In genomic region chr5:140785240-140785872, GRCm38 (mm10) we compare ENCODE assay signal across 18 mouse cellular contexts. TPM values are rescaled to one million over a fixed set of nuclear protein-coding genes. Genes with fewer than 3 reads are reported as not detected.
DNase-seq lines count a peak whose midpoint lies in the region; ATAC-seq and TF ChIP-seq lines count a peak whose summit lies in the region.
"Had no signal": no experiment of that assay in that cellular context is flagged by ENCODE, and none has a peak within 500 bp of the region (broad histone marks: within the 10 kb centered on the region; RNA-seq: fewer than 3 reads in every experiment).

No protein-coding gene starts in this region.

- no peak for TF ChIP-seq POLR2A in lung, adult 2 months (IDR thresholded peaks at IDR 0.05; ENCODE audit: borderline replicate concordance, extremely low read depth, low read depth, low read length)

- H3K27ac ChIP-seq in gastrocnemius, adult 2 months, result no peak overlapping the region
- peak overlapping the region; percentile 40; the same call in 1 of the 2 replicates for H3K27ac ChIP-seq in hindbrain, embryonic 13.5 days
- no peak overlapping the region for H3K27ac ChIP-seq in hindbrain, embryonic 12.5 days
- H3K27ac ChIP-seq in lung, embryonic 15.5 days, result peak overlapping the region; percentile 20; the same call in 1 of the 2 replicates
- H3K27ac ChIP-seq in stomach, postnatal 0 days (replicated peaks), result 0 out of 2 replicates have a peak overlapping the region, but pooled peaks have one; percentile 49
- H3K27ac ChIP-seq: macrophage had no signal

- TF ChIP-seq EP300 in stomach, postnatal 0 days (optimal IDR thresholded peaks at IDR 0.05), result no peak

- WGBS in hindbrain, embryonic 13.5 days, result 92% methylated on average over 13 of the region's 13 CpGs
- WGBS in hindbrain, embryonic 12.5 days, result 88% methylated on average over 13 of the region's 13 CpGs
- 63% methylated on average over 13 of the region's 13 CpGs for WGBS in lung, embryonic 15.5 days
- 78% methylated on average over 13 of the region's 13 CpGs for WGBS in lung, adult 2 months
- WGBS in stomach, postnatal 0 days, result 69% methylated on average over 13 of the region's 13 CpGs

- no peaks in the 10 kb centered on the region for H3K27me3 ChIP-seq in hindbrain, embryonic 13.5 days
- no peaks in the 10 kb centered on the region for H3K27me3 ChIP-seq in hindbrain, embryonic 12.5 days
- no peaks in the 10 kb centered on the region for H3K27me3 ChIP-seq in lung, embryonic 15.5 days
- no peaks in the 10 kb centered on the region for H3K27me3 ChIP-seq in stomach, postnatal 0 days (ENCODE audit: control insufficient read depth, insufficient read depth, low read length)
- H3K27me3 ChIP-seq: Patski had no signal

- no peak overlapping the region for H3K4me2 ChIP-seq in hindbrain, embryonic 13.5 days
- H3K4me2 ChIP-seq in hindbrain, embryonic 12.5 days (replicated peaks), result no peak overlapping the region
- no peak overlapping the region for H3K4me2 ChIP-seq in lung, embryonic 15.5 days
- no peak overlapping the region for H3K4me2 ChIP-seq in stomach, postnatal 0 days (replicated peaks; ENCODE audit: low read depth)
- H3K4me2 ChIP-seq: midbrain, embryonic 11.5 days had no signal

- no peaks in the 10 kb centered on the region for H3K9me3 ChIP-seq in hindbrain, embryonic 13.5 days
- H3K9me3 ChIP-seq in hindbrain, embryonic 12.5 days (replicated peaks), result no peaks in the 10 kb centered on the region
- H3K9me3 ChIP-seq in lung, embryonic 15.5 days, result no peaks in the 10 kb centered on the region
- no peaks in the 10 kb centered on the region for H3K9me3 ChIP-seq in stomach, postnatal 0 days (ENCODE audit: control insufficient read depth, low read length)

- no peak overlapping the region for H3K4me3 ChIP-seq in gastrocnemius, adult 2 months
- no peak overlapping the region for H3K4me3 ChIP-seq in hindbrain, embryonic 13.5 days
- H3K4me3 ChIP-seq in hindbrain, embryonic 12.5 days, result no peak overlapping the region
- H3K4me3 ChIP-seq in lung, embryonic 15.5 days, result no peak overlapping the region
- no peak overlapping the region for H3K4me3 ChIP-seq in lung, adult 2 months (replicated peaks; ENCODE audit: extremely low read depth, low read depth, low read length)
- no peak overlapping the region for H3K4me3 ChIP-seq in stomach, postnatal 0 days (ENCODE audit: low read depth, low read length)

- peaks cover 56% of the 10 kb centered on the region for H3K36me3 ChIP-seq in hindbrain, embryonic 13.5 days
- H3K36me3 ChIP-seq in hindbrain, embryonic 12.5 days, result peaks cover 43% of the 10 kb centered on the region
- H3K36me3 ChIP-seq in lung, embryonic 15.5 days, result peaks cover 48% of the 10 kb centered on the region
- H3K36me3 ChIP-seq in stomach, postnatal 0 days (ENCODE audit: control insufficient read depth, insufficient read depth, low read length), result peaks cover 14% of the 10 kb centered on the region

- intact Hi-C loops in gastrocnemius, adult 2 months (cut with DNase I), result no loop called here
- intact Hi-C loops in gastrocnemius, postnatal 14 days (cut with DNase I; ENCODE audit: low total_unique reads), result no loop called here

- no peak overlapping the region; the same call in 1 of the 2 replicates for H3K9ac ChIP-seq in hindbrain, embryonic 13.5 days
- no peak overlapping the region for H3K9ac ChIP-seq in hindbrain, embryonic 12.5 days
- no peak overlapping the region for H3K9ac ChIP-seq in lung, embryonic 15.5 days
- no peak overlapping the region for H3K9ac ChIP-seq in stomach, postnatal 0 days (ENCODE audit: low read length)
- H3K9ac ChIP-seq: liver, postnatal 0 days had no signal

- ATAC-seq in hindbrain, embryonic 13.5 days (ENCODE audit: low FRiP score), result no peak
- no peak for ATAC-seq in hindbrain, embryonic 12.5 days (ENCODE audit: low FRiP score)
- ATAC-seq in lung, embryonic 15.5 days (ENCODE audit: borderline replicate concordance, extremely low read depth, low FRiP score, low TSS enrichment), result no peak
- no peak for ATAC-seq in stomach, postnatal 0 days (ENCODE audit: low FRiP score, low TSS enrichment)
- ATAC-seq: activated CD4-positive, CD25-positive, alpha-beta regulatory T cell, adult 4 months; forebrain, embryonic 14.5 days; liver, postnatal 0 days; Patski had no signal

- peaks cover 31% of the 10 kb centered on the region for H3K4me1 ChIP-seq in hindbrain, embryonic 13.5 days (replicated peaks)
- peaks cover 14% of the 10 kb centered on the region for H3K4me1 ChIP-seq in hindbrain, embryonic 12.5 days
- H3K4me1 ChIP-seq in lung, embryonic 15.5 days, result peaks cover 47% of the 10 kb centered on the region
- peaks cover 18% of the 10 kb centered on the region for H3K4me1 ChIP-seq in lung, adult 2 months (ENCODE audit: control insufficient read depth, insufficient read depth, low read length)
- peaks cover 2% of the 10 kb centered on the region; the same call in 1 of the 2 replicates for H3K4me1 ChIP-seq in stomach, postnatal 0 days (replicated peaks; ENCODE audit: control insufficient read depth, insufficient read depth)

- DNase-seq in gastrocnemius, adult 2 months, result peak; percentile 44
- no peak for DNase-seq in gastrocnemius, postnatal 14 days
- no peak for DNase-seq in lung, adult 2 months
- DNase-seq in stomach, postnatal 0 days (ENCODE audit: low spot score), result no peak
- DNase-seq: cerebellum, adult 11 months; cerebellum, postnatal 25 days; kidney, adult 2 months; liver; liver, postnatal 0 days; retina, postnatal 1 day had no signal

- no peak for TF ChIP-seq CTCF in gastrocnemius, adult 2 months (IDR thresholded peaks at IDR 0.05)
- no peak for TF ChIP-seq CTCF in lung, adult 2 months (IDR thresholded peaks at IDR 0.05; ENCODE audit: insufficient read depth, low read length)
- TF ChIP-seq CTCF in stomach, postnatal 0 days (IDR thresholded peaks at IDR 0.05; ENCODE audit: low read depth), result no peak

RNA-seq across cellular contexts. Expression of gene Gna12, which starts 44.9 kb away (rescaled TPM):
- 10 to 100 TPM; 21.7 to 29.8 TPM for total RNA-seq in gastrocnemius, adult 2 months (2021)
- 10 to 100 TPM; 26.6 to 35.0 TPM for total RNA-seq in gastrocnemius, postnatal 14 days (2021)
- 11.9 and 12.1 TPM in 2 replicates for polyA plus RNA-seq in hindbrain, embryonic 13.5 days (2015; fragmentation: Nextera tagmentation; extraction: Ambion mirVana)
- 57.8 and 60.5 TPM in 2 replicates for polyA plus RNA-seq in hindbrain, embryonic 12.5 days (2016; fragmentation: Nextera tagmentation; extraction: Ambion mirVana)
- 50.9 and 59.9 TPM in 2 replicates for polyA plus RNA-seq in lung, embryonic 15.5 days (2015; fragmentation: Nextera tagmentation; extraction: Ambion mirVana)
- polyA plus RNA-seq in lung, adult 2 months (2012; rRNA removed), result 112 and 120 TPM in 2 replicates
- polyA plus RNA-seq in stomach, postnatal 0 days (2015; fragmentation: Nextera tagmentation; extraction: Ambion mirVana), result 19.6 and 24.8 TPM in 2 replicates

Comparison
In these comparisons a context has a peak if more than half of its experiments do, and no peak if none do; other contexts are left out.
1. H3K27ac ChIP-seq: peak in hindbrain, embryonic 13.5 days (single experiment), lung, embryonic 15.5 days (single experiment) and stomach, postnatal 0 days (single experiment); none in gastrocnemius, adult 2 months (single experiment) and hindbrain, embryonic 12.5 days (single experiment).